15 mouse cellular contexts compared by ENCODE assay signal in genomic region chr11:114248261-114248898, GRCm38 (mm10).
DNase-seq lines count a peak whose midpoint lies in the region; ATAC-seq lines count a peak whose summit lies in the region.
"Had no signal": no experiment of that assay in that cellular context is flagged by ENCODE, and none has a peak within 500 bp of the region (broad histone marks: within the 10 kb centered on the region; RNA-seq: fewer than 3 reads in every experiment).

No protein-coding gene starts in this region.

- 0 out of 2 replicates have a peak, but pooled peaks cover 11% of the 10 kb centered on the region for H3K4me1 ChIP-seq in forebrain, embryonic 16.5 days (replicated peaks; ENCODE audit: control insufficient read depth, insufficient read depth, low read length)
- H3K4me1 ChIP-seq: kidney, embryonic 15.5 days; neural tube, embryonic 13.5 days had no signal

- H3K4me3 ChIP-seq in forebrain, embryonic 16.5 days (replicated peaks; ENCODE audit: low read length) = no peak overlapping the region
- H3K4me3 ChIP-seq: kidney, embryonic 15.5 days; liver, embryonic 13.5 days; neural tube, embryonic 13.5 days had no signal

- no peaks in the 10 kb centered on the region for H3K9me3 ChIP-seq in forebrain, embryonic 16.5 days (ENCODE audit: control insufficient read depth, low read length)
- H3K9me3 ChIP-seq: kidney, embryonic 15.5 days; liver, embryonic 13.5 days; neural tube, embryonic 13.5 days had no signal

- 63% methylated on average over 4 of the region's 4 CpGs for WGBS in forebrain, embryonic 16.5 days

- H3K27ac ChIP-seq in forebrain, embryonic 16.5 days (ENCODE audit: low read length) = no peak overlapping the region
- H3K27ac ChIP-seq: kidney, embryonic 15.5 days; liver, embryonic 13.5 days; neural tube, embryonic 13.5 days had no signal

- no peak for ATAC-seq in forebrain, embryonic 16.5 days
- ATAC-seq: midbrain, embryonic 16.5 days; Patski had no signal

- DNase-seq in cerebellum, postnatal 10 days = peak; percentile 29 to 37
- DNase-seq in cerebellum, adult 9-10 months = no peak
- DNase-seq in kidney, postnatal 10 days = peak; percentile 29
- no peak for DNase-seq in kidney, postnatal 25 days
- DNase-seq in MEL-GATA-1-ER (ENCODE audit: extremely low read depth, low read depth) = peak; percentile 23
- DNase-seq in thymus, adult 18-20 months = peak; percentile 71 to 83
- no peak for DNase-seq in ovary, adult 18-20 months (ENCODE audit: low spot score)
- DNase-seq: layer of hippocampus, adult 9-11 months; liver, embryonic 13.5 days; right cerebral cortex, adult 18-20 months had no signal

- no peaks in the 10 kb centered on the region for H3K36me3 ChIP-seq in forebrain, embryonic 16.5 days (ENCODE audit: control insufficient read depth, insufficient read depth)
- H3K36me3 ChIP-seq: kidney, embryonic 15.5 days; liver, embryonic 13.5 days; neural tube, embryonic 13.5 days had no signal

- no peak overlapping the region for H3K9ac ChIP-seq in forebrain, embryonic 16.5 days (replicated peaks; ENCODE audit: low read depth, low read length)
- H3K9ac ChIP-seq: kidney, embryonic 15.5 days; liver, embryonic 13.5 days; neural tube, embryonic 13.5 days had no signal

- H3K4me2 ChIP-seq in forebrain, embryonic 16.5 days (ENCODE audit: low read length) = no peak overlapping the region
- H3K4me2 ChIP-seq: kidney, embryonic 15.5 days; liver, embryonic 13.5 days; neural tube, embryonic 13.5 days had no signal

- H3K27me3 ChIP-seq in forebrain, embryonic 16.5 days (replicated peaks; ENCODE audit: control insufficient read depth, insufficient read depth, low read length) = no peaks in the 10 kb centered on the region

Comparison
In these comparisons a context has a peak if more than half of its experiments do, and no peak if none do; other contexts are left out.
1. DNase-seq: peak in cerebellum, postnatal 10 days (2 of 2), kidney, postnatal 10 days (single experiment), MEL-GATA-1-ER (single experiment) and thymus, adult 18-20 months (2 of 2); none in cerebellum, adult 9-10 months (single experiment), kidney, postnatal 25 days (0 of 2) and ovary, adult 18-20 months (single experiment).